Comparison of ENCODE assay signal across 9 mouse cellular contexts in genomic region chr13:96855191-96855590, GRCm38 (mm10).
A peak's percentile ranks its signal among the peaks of the same experiment; 100 is the strongest.
DNase-seq lines count a peak whose midpoint lies in the region; ATAC-seq and TF ChIP-seq lines count a peak whose summit lies in the region.
"Had no signal": no experiment of that assay in that cellular context is flagged by ENCODE, and none has a peak within 500 bp of the region (broad histone marks: within the 10 kb centered on the region; RNA-seq: fewer than 3 reads in every experiment).

No protein-coding gene starts in this region.

- H3K4me1 ChIP-seq in lung, embryonic 14.5 days (ENCODE audit: insufficient read depth), result no peaks in the 10 kb centered on the region
- H3K4me1 ChIP-seq: limb, embryonic 13.5 days had no signal

- peak; percentile 81 for TF ChIP-seq CTCF in lung, embryonic 14.5 days (IDR thresholded peaks at IDR 0.05; ENCODE audit: low read depth)

- no peak overlapping the region for H3K9ac ChIP-seq in lung, embryonic 14.5 days
- H3K9ac ChIP-seq: limb, embryonic 13.5 days had no signal

- no peak overlapping the region for H3K4me3 ChIP-seq in lung, embryonic 14.5 days (ENCODE audit: low read depth, low read length)
- H3K4me3 ChIP-seq: limb, embryonic 13.5 days had no signal

- H3K27ac ChIP-seq in lung, embryonic 14.5 days (ENCODE audit: low read depth), result no peak overlapping the region
- H3K27ac ChIP-seq: limb, embryonic 13.5 days had no signal

- no peak for ATAC-seq in cerebellum, adult (ENCODE audit: insufficient number of reproducible peaks, low FRiP score, low TSS enrichment)
- peak; percentile 67 for ATAC-seq in frontal cortex, adult (ENCODE audit: low TSS enrichment)
- ATAC-seq in lung, embryonic 14.5 days (ENCODE audit: insufficient read depth), result no peak

- WGBS in lung, embryonic 14.5 days, result 20% methylated on average over 3 of the region's 3 CpGs

- DNase-seq in cerebellum, adult 11 months, result peak; percentile 30
- peak; percentile 52 for DNase-seq in ES-CJ7 (ENCODE audit: low read depth, low spot score)
- DNase-seq in cerebellum, adult 11-12 months, result peak; percentile 17
- DNase-seq in layer of hippocampus, adult 18-20 months (ENCODE audit: low spot score in 2 of 2), result peak; percentile 38 to 91
- peak; percentile 91 for DNase-seq in lung, embryonic 14.5 days
- peak; percentile 7 for DNase-seq in spleen, adult 12 weeks (ENCODE audit: low spot score)

- no peaks in the 10 kb centered on the region for H3K9me3 ChIP-seq in lung, embryonic 14.5 days (ENCODE audit: low read depth, low read length)
- H3K9me3 ChIP-seq: limb, embryonic 13.5 days had no signal

- no peaks in the 10 kb centered on the region for H3K27me3 ChIP-seq in lung, embryonic 14.5 days (ENCODE audit: insufficient read depth, low read length)
- H3K27me3 ChIP-seq: limb, embryonic 13.5 days had no signal

- no peaks in the 10 kb centered on the region for H3K36me3 ChIP-seq in lung, embryonic 14.5 days (ENCODE audit: insufficient read depth)
- H3K36me3 ChIP-seq: limb, embryonic 13.5 days had no signal

- H3K4me2 ChIP-seq in lung, embryonic 14.5 days, result no peak overlapping the region
- H3K4me2 ChIP-seq: limb, embryonic 13.5 days had no signal

Comparison
In these comparisons a context has a peak if more than half of its experiments do, and no peak if none do; other contexts are left out.
1. DNase-seq: peak in every context shown above with its lines; median percentile 91 in lung, embryonic 14.5 days; 64 in layer of hippocampus, adult 18-20 months; 52 in ES-CJ7; 30 in cerebellum, adult 11 months; 17 in cerebellum, adult 11-12 months; 7 in spleen, adult 12 weeks.